15 mouse cellular contexts compared by ENCODE assay signal in the genomic region with DNA sequence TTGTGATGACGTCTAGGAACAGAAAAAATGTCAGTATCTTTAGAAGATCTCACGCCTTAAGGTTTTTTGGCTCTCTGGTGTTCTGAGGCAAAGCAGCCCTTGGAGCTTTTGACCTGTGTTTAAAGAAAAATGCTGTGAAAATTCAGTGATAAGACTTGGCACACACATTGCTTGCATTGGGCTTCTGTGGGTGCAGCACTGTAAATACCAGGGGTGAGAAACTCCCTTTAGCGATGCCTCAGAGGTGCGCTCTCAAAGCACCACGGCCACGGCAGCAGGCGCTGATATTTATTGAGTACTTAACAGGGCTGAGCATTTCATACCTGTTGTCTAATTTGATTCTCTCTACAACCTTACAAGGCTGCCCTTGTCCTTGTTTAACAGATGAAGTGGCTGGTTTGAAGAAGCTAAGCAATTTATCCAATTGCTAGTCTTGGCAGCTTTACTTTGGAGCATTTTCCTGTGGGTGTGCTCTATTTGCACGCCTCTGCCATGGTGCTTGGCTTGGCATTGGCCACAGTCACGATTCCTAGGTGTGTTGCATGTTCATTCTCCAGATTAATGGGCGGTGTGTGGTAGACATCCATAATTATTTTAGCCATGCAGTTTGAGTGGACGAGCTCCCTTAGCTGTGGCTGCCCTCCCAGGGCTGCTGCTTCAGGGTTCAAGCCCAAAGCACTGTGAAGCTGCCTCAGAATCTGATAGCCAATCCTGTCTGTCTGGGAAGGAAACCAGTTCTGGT. TPM values are rescaled to one million over a fixed set of nuclear protein-coding genes. Genes with fewer than 3 reads are reported as not detected.
DNase-seq lines count a peak whose midpoint lies in the region; ATAC-seq lines count a peak whose summit lies in the region.
"Had no signal": no experiment of that assay in that cellular context is flagged by ENCODE, and none has a peak within 500 bp of the region (broad histone marks: within the 10 kb centered on the region; RNA-seq: fewer than 3 reads in every experiment).

No protein-coding gene starts in this region.

- no peak overlapping the region for H3K4me2 ChIP-seq in forebrain, embryonic 16.5 days (ENCODE audit: low read length)
- H3K4me2 ChIP-seq in forebrain, embryonic 15.5 days (replicated peaks) = no peak overlapping the region
- peak overlapping the region; percentile 19; the same call in 1 of the 2 replicates for H3K4me2 ChIP-seq in stomach, embryonic 16.5 days (ENCODE audit: low read depth, low read length)
- H3K4me2 ChIP-seq: embryonic facial prominence, embryonic 12.5 days had no signal

- ATAC-seq in forebrain, embryonic 16.5 days = no peak
- no peak for ATAC-seq in forebrain, embryonic 15.5 days (replicated peaks)
- ATAC-seq in stomach, embryonic 16.5 days (ENCODE audit: insufficient read depth, low FRiP score) = peak; percentile 34; the same call in 1 of the 2 replicates
- ATAC-seq: Patski had no signal

- 0 out of 2 replicates have a peak overlapping the region, but pooled peaks have one; percentile 30 for H3K27ac ChIP-seq in forebrain, embryonic 16.5 days (ENCODE audit: low read length)
- H3K27ac ChIP-seq in forebrain, embryonic 15.5 days (replicated peaks) = no peak overlapping the region
- peak overlapping the region; percentile 69 for H3K27ac ChIP-seq in stomach, embryonic 16.5 days (ENCODE audit: low read length)
- H3K27ac ChIP-seq: embryonic facial prominence, embryonic 12.5 days had no signal

- H3K36me3 ChIP-seq in forebrain, embryonic 16.5 days (ENCODE audit: control insufficient read depth, insufficient read depth) = no peaks in the 10 kb centered on the region
- H3K36me3 ChIP-seq in forebrain, embryonic 15.5 days = no peaks in the 10 kb centered on the region
- H3K36me3 ChIP-seq in stomach, embryonic 16.5 days (ENCODE audit: control insufficient read depth, insufficient read depth, low read length) = no peaks in the 10 kb centered on the region

- peaks cover 35% of the 10 kb centered on the region for H3K4me1 ChIP-seq in forebrain, embryonic 16.5 days (replicated peaks; ENCODE audit: control insufficient read depth, insufficient read depth, low read length)
- H3K4me1 ChIP-seq in forebrain, embryonic 15.5 days = peaks cover 60% of the 10 kb centered on the region
- peaks cover 45% of the 10 kb centered on the region for H3K4me1 ChIP-seq in stomach, embryonic 16.5 days (ENCODE audit: control insufficient read depth, insufficient read depth, low read length)

- H3K9ac ChIP-seq in forebrain, embryonic 16.5 days (replicated peaks; ENCODE audit: low read depth, low read length) = no peak overlapping the region
- H3K9ac ChIP-seq in forebrain, embryonic 15.5 days (replicated peaks) = no peak overlapping the region
- H3K9ac ChIP-seq in stomach, embryonic 16.5 days (ENCODE audit: low read length) = no peak overlapping the region
- H3K9ac ChIP-seq: embryonic facial prominence, embryonic 12.5 days had no signal

- no peaks in the 10 kb centered on the region for H3K9me3 ChIP-seq in forebrain, embryonic 16.5 days (ENCODE audit: control insufficient read depth, low read length)
- no peaks in the 10 kb centered on the region for H3K9me3 ChIP-seq in forebrain, embryonic 15.5 days
- H3K9me3 ChIP-seq in stomach, embryonic 16.5 days (replicated peaks; ENCODE audit: control insufficient read depth, low read length) = no peaks in the 10 kb centered on the region
- H3K9me3 ChIP-seq: embryonic facial prominence, embryonic 12.5 days had no signal

- DNase-seq in layer of hippocampus, adult 8-10 months (ENCODE audit: low spot score in 2 of 2) = peak; percentile 36 to 45
- no peak for DNase-seq in layer of hippocampus, postnatal 25 days (ENCODE audit: extremely low spot score in 1 of 2, low spot score in 1 of 2)
- peak; percentile 66 for DNase-seq in right cerebral cortex, adult 18-20 months
- no peak for DNase-seq in right cerebral cortex, postnatal 14 days
- no peak for DNase-seq in embryo, embryonic 10 days (ENCODE audit: low spot score)
- DNase-seq: adrenal gland, postnatal 14 days; cerebellum, adult 11-12 months; heart, postnatal 14 days; kidney, adult 11 months; lung, adult 2 months had no signal

- no peak overlapping the region for H3K4me3 ChIP-seq in forebrain, embryonic 16.5 days (replicated peaks; ENCODE audit: low read length)
- H3K4me3 ChIP-seq in forebrain, embryonic 15.5 days = no peak overlapping the region
- no peak overlapping the region for H3K4me3 ChIP-seq in stomach, embryonic 16.5 days (replicated peaks; ENCODE audit: low read length)
- H3K4me3 ChIP-seq: embryonic facial prominence, embryonic 12.5 days had no signal

- 76% methylated on average over 11 of the region's 11 CpGs for WGBS in forebrain, embryonic 16.5 days
- 75% methylated on average over 11 of the region's 11 CpGs for WGBS in forebrain, embryonic 15.5 days
- 57% methylated on average over 11 of the region's 11 CpGs for WGBS in stomach, embryonic 16.5 days

- no peaks in the 10 kb centered on the region for H3K27me3 ChIP-seq in forebrain, embryonic 16.5 days (replicated peaks; ENCODE audit: control insufficient read depth, insufficient read depth, low read length)
- H3K27me3 ChIP-seq in forebrain, embryonic 15.5 days = no peaks in the 10 kb centered on the region
- H3K27me3 ChIP-seq in stomach, embryonic 16.5 days (ENCODE audit: control insufficient read depth, insufficient read depth, low read length) = no peaks in the 10 kb centered on the region
- H3K27me3 ChIP-seq: embryonic facial prominence, embryonic 12.5 days; Patski had no signal

RNA-seq across cellular contexts. Expression of a gene that starts 19.7 kb away (rescaled TPM):
- 53.4 and 58.3 TPM in 2 replicates for polyA plus RNA-seq in forebrain, embryonic 16.5 days (2015; fragmentation: Nextera tagmentation; extraction: Ambion mirVana)
- polyA plus RNA-seq in forebrain, embryonic 15.5 days (2015; fragmentation: Nextera tagmentation; extraction: Ambion mirVana) = 53.3 and 60.2 TPM in 2 replicates
- 10 to 100 TPM; 40.5 to 50.5 (median 48.8) TPM for total RNA-seq in layer of hippocampus, adult 8-10 months (2022)
- total RNA-seq in layer of hippocampus, postnatal 25 days (2021) = 10 to 100 TPM; 54.3 to 61.0 TPM
- polyA plus RNA-seq in stomach, embryonic 16.5 days (2015; fragmentation: Nextera tagmentation; extraction: Ambion mirVana) = 34.1 and 36.3 TPM in 2 replicates

Comparison
In these comparisons a context has a peak if more than half of its experiments do, and no peak if none do; other contexts are left out.
1. DNase-seq: peak in layer of hippocampus, adult 8-10 months (2 of 2) and right cerebral cortex, adult 18-20 months (single experiment); none in layer of hippocampus, postnatal 25 days (0 of 2), right cerebral cortex, postnatal 14 days (single experiment) and embryo, embryonic 10 days (single experiment).